Mouse (Mus musculus) heart, embryonic 11.5 days (tissue): Measurements from ENCODE around the gene Rapgef5. TPM values are rescaled to one million over a fixed set of nuclear protein-coding genes. Genes with fewer than 3 reads are reported as not detected.

Source experiments
- ATAC-seq: fragments of 200-750 bp; cut with Nextera tagmentation; replicated peaks from 2 replicates; pipeline ENCODE4 v1.8.0; 2017; ENCODE audit warnings: moderate library complexity; ENCODE audit not compliant: insufficient number of reproducible peaks, low FRiP score, low TSS enrichment
- H3K27ac ChIP-seq: fragments of 300-500 bp; sonication (generic); 2 replicates; pipeline ENCODE4 v1.5.1; 2014; ENCODE audit warnings: mild to moderate bottlenecking, low read depth, low read length
- H3K27me3 ChIP-seq: fragments of 300-500 bp; sonication (generic); 2 replicates; pipeline ENCODE4 v1.6.1; 2014; ENCODE audit warnings: mild to moderate bottlenecking, low read length, mixed read lengths; ENCODE audit not compliant: control insufficient read depth, insufficient read depth
- H3K36me3 ChIP-seq: fragments of 300-500 bp; sonication (generic); 2 replicates; pipeline ENCODE4 v1.6.1; 2014; ENCODE audit warnings: mild to moderate bottlenecking, low read length, moderate library complexity, mixed read lengths; ENCODE audit not compliant: control insufficient read depth, insufficient read depth
- H3K4me1 ChIP-seq: fragments of 300-500 bp; sonication (generic); 2 replicates; pipeline ENCODE4 v1.6.1; 2014; ENCODE audit warnings: low read length; ENCODE audit not compliant: control insufficient read depth, insufficient read depth
- H3K4me2 ChIP-seq: fragments of 300-500 bp; sonication (generic); 2 replicates; pipeline ENCODE4 v1.6.1; 2014; ENCODE audit warnings: mild to moderate bottlenecking, moderate library complexity
- H3K4me3 ChIP-seq: fragments of 300-500 bp; sonication (generic); 2 replicates; pipeline ENCODE4 v1.5.1; 2014; ENCODE audit warnings: low read depth, low read length
- H3K9ac ChIP-seq: fragments of 300-500 bp; sonication (generic); 2 replicates; pipeline ENCODE4 v1.6.1; 2014; ENCODE audit warnings: mild to moderate bottlenecking, low read depth, low read length, moderate library complexity
- H3K9me3 ChIP-seq: fragments of 300-500 bp; sonication (generic); replicated peaks from 2 replicates; pipeline ENCODE4 v1.6.1; 2016; ENCODE audit warnings: low read length; ENCODE audit not compliant: control insufficient read depth
- WGBS: fragments of 180-500 bp; shearing (Covaris S2); extraction: QIAGEN DNeasy Blood & Tissue Kit; methylation state at CpG from one replicate; pipeline ENCODE4 v1.1.7; 2014; ENCODE audit not compliant: insufficient replicate concordance; 5-methylcytosine and 5-hydroxymethylcytosine counted together
- polyA plus RNA-seq: library from polyadenylated mRNA; unstranded; fragments of >200 nt; fragmentation: Nextera tagmentation; extraction: Ambion mirVana; gene quantifications from 2 replicates; pipeline ENCODE4 v1.2.1, GENCODE M21; 2014

Rapgef5 gene
- polyA plus RNA-seq, 1 experiment from 2014 or later = 15.7 TPM

- H3K4me2 ChIP-seq = no peak overlapping the region
- no peak overlapping the region for H3K9ac ChIP-seq
- H3K4me3 ChIP-seq = no peak overlapping the region
- no peaks in the 10 kb centered on the region for H3K9me3 ChIP-seq
- ATAC-seq = no peak
- H3K36me3 ChIP-seq = no peaks in the 10 kb centered on the region
- no peak overlapping the region for H3K27ac ChIP-seq
- 81% methylated on average over 1 of the region's 1 CpGs for WGBS
- no peaks in the 10 kb centered on the region; the same call in 1 of the 2 replicates for H3K4me1 ChIP-seq
- H3K27me3 ChIP-seq = no peaks in the 10 kb centered on the region
Measured at GRCm38 (mm10) chr12:117497361-117497760, 18.9 kb upstream of the Rapgef5 start.

GRCm38 (mm10) chr12:117499242-117499641, 17.0 kb upstream of the Rapgef5 start:
- no peak overlapping the region for H3K27ac ChIP-seq
- H3K9me3 ChIP-seq = no peaks in the 10 kb centered on the region; the same call in 1 of the 2 replicates
- no peaks in the 10 kb centered on the region for H3K36me3 ChIP-seq
- H3K4me1 ChIP-seq = no peaks in the 10 kb centered on the region; the same call in 1 of the 2 replicates
- no peak overlapping the region for H3K4me3 ChIP-seq
- no peak for ATAC-seq
- 78% methylated on average over 5 of the region's 5 CpGs for WGBS
- H3K4me2 ChIP-seq = no peak overlapping the region
- no peak overlapping the region for H3K9ac ChIP-seq
- H3K27me3 ChIP-seq = no peaks in the 10 kb centered on the region

- no peak overlapping the region for H3K4me2 ChIP-seq
- no peaks in the 10 kb centered on the region for H3K27me3 ChIP-seq
- no peak for ATAC-seq
- H3K9me3 ChIP-seq = no peaks in the 10 kb centered on the region; the same call in 1 of the 2 replicates
- no peaks in the 10 kb centered on the region for H3K36me3 ChIP-seq
- H3K4me1 ChIP-seq = no peaks in the 10 kb centered on the region; the same call in 1 of the 2 replicates
- no peak overlapping the region for H3K4me3 ChIP-seq
- H3K9ac ChIP-seq = no peak overlapping the region
- H3K27ac ChIP-seq = no peak overlapping the region
- 56% methylated on average over 4 of the region's 4 CpGs for WGBS
Measured at GRCm38 (mm10) chr12:117501180-117501579, 15.1 kb upstream of the Rapgef5 start.

GRCm38 (mm10) chr12:117502834-117503233, 13.4 kb upstream of the Rapgef5 start:
- H3K36me3 ChIP-seq = no peaks in the 10 kb centered on the region
- no peak overlapping the region for H3K9ac ChIP-seq
- no peaks in the 10 kb centered on the region for H3K27me3 ChIP-seq
- no peaks in the 10 kb centered on the region; the same call in 1 of the 2 replicates for H3K9me3 ChIP-seq
- WGBS = 84% methylated on average over 3 of the region's 3 CpGs
- no peak overlapping the region for H3K4me3 ChIP-seq
- H3K27ac ChIP-seq = no peak overlapping the region
- no peak for ATAC-seq
- H3K4me1 ChIP-seq = no peaks in the 10 kb centered on the region
- no peak overlapping the region for H3K4me2 ChIP-seq

GRCm38 (mm10) chr12:117505163-117505562, 11.1 kb upstream of the Rapgef5 start:
- Histone ChIP-seq H3K4me1 (no peaks in the 10 kb centered on the region), H3K4me3 (no peak overlapping the region), H3K4me2 (no peak overlapping the region), H3K9ac (no peak overlapping the region), H3K9me3 (no peaks in the 10 kb centered on the region; the same call in 1 of the 2 replicates), H3K27me3 (no peaks in the 10 kb centered on the region), H3K36me3 (no peaks in the 10 kb centered on the region), H3K27ac (no peak overlapping the region)
- no peak for ATAC-seq
- 36% methylated on average over 2 of the region's 2 CpGs for WGBS

- Histone ChIP-seq H3K36me3 (no peaks in the 10 kb centered on the region), H3K4me3 (no peak overlapping the region), H3K27me3 (no peaks in the 10 kb centered on the region), H3K4me2 (no peak overlapping the region), H3K27ac (no peak overlapping the region), H3K4me1 (no peaks in the 10 kb centered on the region), H3K9me3 (no peaks in the 10 kb centered on the region; the same call in 1 of the 2 replicates), H3K9ac (no peak overlapping the region)
- WGBS = 35% methylated on average over 1 of the region's 1 CpGs
- ATAC-seq = no peak
Measured at GRCm38 (mm10) chr12:117507772-117508171, 8.5 kb upstream of the Rapgef5 start.

- H3K4me1 ChIP-seq = no peaks in the 10 kb centered on the region
- no peaks in the 10 kb centered on the region for H3K9me3 ChIP-seq
- H3K4me3 ChIP-seq = no peak overlapping the region
- no peak overlapping the region for H3K9ac ChIP-seq
- ATAC-seq = no peak
- no peaks in the 10 kb centered on the region for H3K36me3 ChIP-seq
- no peak overlapping the region for H3K27ac ChIP-seq
- no peaks in the 10 kb centered on the region for H3K27me3 ChIP-seq
- 47% methylated on average over 2 of the region's 2 CpGs for WGBS
- no peak overlapping the region for H3K4me2 ChIP-seq
Measured at GRCm38 (mm10) chr12:117509919-117510318, 6.4 kb upstream of the Rapgef5 start.

- no peak for ATAC-seq
- no peak overlapping the region for H3K9ac ChIP-seq
- no peak overlapping the region for H3K4me2 ChIP-seq
- no peaks in the 10 kb centered on the region for H3K36me3 ChIP-seq
- no peaks in the 10 kb centered on the region for H3K27me3 ChIP-seq
- H3K9me3 ChIP-seq = no peaks in the 10 kb centered on the region
- no peaks in the 10 kb centered on the region for H3K4me1 ChIP-seq
- H3K4me3 ChIP-seq = no peak overlapping the region
- H3K27ac ChIP-seq = no peak overlapping the region
- WGBS = 78% methylated on average over 3 of the region's 3 CpGs
Measured at GRCm38 (mm10) chr12:117512468-117512867, 3.8 kb upstream of the Rapgef5 start.

- H3K9ac ChIP-seq = no peak overlapping the region
- WGBS = 71% methylated on average over 11 of the region's 11 CpGs
- no peak for ATAC-seq
- H3K36me3 ChIP-seq = no peaks in the 10 kb centered on the region
- H3K27me3 ChIP-seq = no peaks in the 10 kb centered on the region
- no peaks in the 10 kb centered on the region for H3K4me1 ChIP-seq
- no peaks in the 10 kb centered on the region for H3K9me3 ChIP-seq
- H3K4me3 ChIP-seq = no peak overlapping the region
- H3K27ac ChIP-seq = no peak overlapping the region
- H3K4me2 ChIP-seq = no peak overlapping the region
Measured at GRCm38 (mm10) chr12:117513150-117513932, 2.9 kb upstream of the Rapgef5 start.
